Mouse (Mus musculus) bone marrow, adult 2 months (tissue): Measurements from ENCODE around the gene Pinlyp.

Experiments
- CTCF ChIP-seq: fragments of 200-500 bp; IDR thresholded peaks from 2 replicates; pipeline ENCODE4 v1.5.1; 2011; ENCODE audit warnings: low read length, control low read depth; ENCODE audit not compliant: control insufficient read depth, insufficient read depth
- POLR2A ChIP-seq: fragments of 200-500 bp; IDR thresholded peaks from 2 replicates; pipeline ENCODE4 v1.6.1; 2011; ENCODE audit warnings: low read depth, mild to moderate bottlenecking, control low read depth, low read length, borderline replicate concordance; ENCODE audit not compliant: control insufficient read depth

DNA sequence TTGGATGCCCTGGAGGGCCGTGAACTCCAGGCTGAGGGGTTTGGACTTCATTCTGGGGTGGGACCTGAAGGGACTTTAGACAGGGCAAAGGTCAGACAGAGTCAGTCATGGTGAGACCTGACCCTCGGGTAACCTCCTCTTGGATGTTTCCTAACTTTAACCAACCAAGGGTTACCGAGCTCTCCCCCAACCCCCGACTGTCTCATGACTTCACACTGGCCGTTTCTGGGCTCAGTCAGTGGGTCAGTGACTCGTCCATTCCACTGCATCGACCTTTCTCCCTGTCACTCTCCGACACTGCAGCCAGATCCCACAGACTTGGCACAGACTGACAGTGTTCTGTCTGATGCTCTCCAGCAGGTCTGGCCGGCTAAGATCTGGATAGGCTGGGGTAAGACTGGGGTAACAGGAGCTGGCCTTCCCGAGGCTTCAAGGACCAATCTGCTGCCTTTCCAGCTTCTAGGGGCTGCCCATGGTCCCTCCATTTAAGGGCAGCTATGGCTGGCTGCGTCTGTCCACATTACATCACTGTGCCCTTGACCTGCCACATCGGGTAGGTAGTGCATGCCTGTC is 28.4 kb upstream of the Pinlyp start:
- TF ChIP-seq CTCF = no peak
- no peak for TF ChIP-seq POLR2A
